Mouse (Mus musculus): ENCODE results near the gene Cop1. TPM values are rescaled to one million over a fixed set of nuclear protein-coding genes. Genes with fewer than 3 reads are reported as not detected.

Gene Cop1
- total and polyA plus RNA-seq, 3 experiments: 28.3 to 95.1 (median 83.8) TPM

- H3K27ac ChIP-seq (ENCODE audit: control insufficient read depth, low read depth, low read length): no peak overlapping the region
- no peaks in the 10 kb centered on the region for H3K79me2 ChIP-seq (ENCODE audit: control insufficient read depth, insufficient read depth, low read length, poor library complexity)
- H3K27me3 ChIP-seq (ENCODE audit: control insufficient read depth in 1 of 2, insufficient read depth in 2 of 2, low read length in 2 of 2): no peaks in the 10 kb centered on the region
- no peak for DNase-seq (ENCODE audit: low read depth, low spot score)
- peaks cover 0 to 13% of the 10 kb centered on the region in 2 experiments; a peak in 2 of 4 replicates for H3K36me3 ChIP-seq (ENCODE audit: control insufficient read depth in 1 of 2, insufficient read depth in 2 of 2, low read length in 2 of 2)
- H3K4me1 ChIP-seq (ENCODE audit: control insufficient read depth in 1 of 2, insufficient read depth in 2 of 2, low read length in 2 of 2): no peaks in the 10 kb centered on the region
- no peak for TF ChIP-seq MAZ (IDR thresholded peaks at IDR 0.05; ENCODE audit: low read depth, low read length)
- TF ChIP-seq TCF12 (IDR thresholded peaks at IDR 0.05; ENCODE audit: low read depth, low read length): no peak
- TF ChIP-seq SMC3 (IDR thresholded peaks at IDR 0.05; ENCODE audit: low read depth, low read length): no peak
- TF ChIP-seq POLR2A (IDR thresholded peaks at IDR 0.05; ENCODE audit: control insufficient read depth in 1 of 2, insufficient read depth in 1 of 2, low read depth in 1 of 2, low read length in 2 of 2, poor library complexity in 1 of 2): no peak
- no peak for TF ChIP-seq JUND (IDR thresholded peaks at IDR 0.05; ENCODE audit: low read depth, low read length)
- peak; percentile 3 to 33 (median 18); a peak in 3 of 6 replicates for TF ChIP-seq CTCF (IDR thresholded peaks at IDR 0.05 in 2 of 3, conservative IDR thresholded peaks at IDR 0.05 in 1 of 3; ENCODE audit: control insufficient read depth in 1 of 3, insufficient read depth in 1 of 3, low read depth in 2 of 3, low read length in 3 of 3, poor library complexity in 1 of 3, severe bottlenecking in 1 of 3)
- no peak overlapping the region for H3K4me3 ChIP-seq (ENCODE audit: control insufficient read depth in 1 of 2, insufficient read depth in 1 of 2, low read depth in 2 of 2, low read length in 2 of 2)
- H3K9ac ChIP-seq (ENCODE audit: control insufficient read depth, low read depth, low read length, poor library complexity, severe bottlenecking): no peak overlapping the region
- H3K9me3 ChIP-seq (replicated peaks; ENCODE audit: insufficient read depth, low read length): no peaks in the 10 kb centered on the region
These were observed 81.5 kb downstream of the Cop1 start for GRCm38 (mm10) chr1:159313625-159314024.

- peaks cover 0 to 17% of the 10 kb centered on the region in 2 experiments; a peak in 2 of 4 replicates for H3K36me3 ChIP-seq (ENCODE audit: control insufficient read depth in 1 of 2, insufficient read depth in 2 of 2, low read length in 2 of 2)
These were observed 90.5 kb downstream of the Cop1 start for GRCm38 (mm10) chr1:159322586-159322985.

DNA sequence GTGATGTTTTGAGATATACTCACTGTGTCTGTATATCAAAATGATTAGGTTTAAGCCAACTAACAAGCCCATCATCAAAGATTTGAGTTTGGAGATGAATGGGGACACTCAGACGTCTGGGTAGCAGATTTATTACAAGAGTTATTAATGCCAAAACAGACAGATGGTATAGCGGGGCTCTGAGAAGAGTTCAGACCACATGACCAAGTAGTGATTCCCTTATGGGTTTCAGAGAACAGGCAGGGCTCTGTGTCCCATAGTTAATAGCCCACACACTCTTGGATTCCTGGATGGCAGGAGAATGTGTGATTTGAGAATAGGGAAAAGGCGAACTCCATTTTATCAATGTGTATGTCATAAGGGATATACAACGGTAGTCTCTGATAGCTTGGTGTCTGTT lies 98.9 kb downstream of the Cop1 start:
- no peak for DNase-seq (ENCODE audit: low read depth, low spot score)
- TF ChIP-seq BHLHE40 (IDR thresholded peaks at IDR 0.05; ENCODE audit: borderline replicate concordance, low read depth, low read length): no peak
- no peak for TF ChIP-seq SMC3 (IDR thresholded peaks at IDR 0.05; ENCODE audit: low read depth, low read length)
- no peak for TF ChIP-seq RCOR1 (IDR thresholded peaks at IDR 0.05; ENCODE audit: low read depth, low read length)
- TF ChIP-seq RAD21 (IDR thresholded peaks at IDR 0.05; ENCODE audit: low read depth, low read length): no peak
- TF ChIP-seq CHD1 (IDR thresholded peaks at IDR 0.05; ENCODE audit: low read depth, low read length): no peak
- Histone ChIP-seq H3K4me1 (ENCODE audit: control insufficient read depth in 1 of 2, insufficient read depth in 2 of 2, low read length in 2 of 2) (no peaks in the 10 kb centered on the region; a peak in 1 of 4 replicates), H3K36me3 (ENCODE audit: control insufficient read depth in 1 of 2, insufficient read depth in 2 of 2, low read length in 2 of 2) (peaks cover 5 to 32% of the 10 kb centered on the region in 2 experiments), H3K79me2 (ENCODE audit: control insufficient read depth, insufficient read depth, low read length, poor library complexity) (no peaks in the 10 kb centered on the region), H3K27ac (ENCODE audit: control insufficient read depth, low read depth, low read length) (no peak overlapping the region), H3K9me3 (replicated peaks; ENCODE audit: insufficient read depth, low read length) (no peaks in the 10 kb centered on the region), H3K9ac (ENCODE audit: control insufficient read depth, low read depth, low read length, poor library complexity, severe bottlenecking) (no peak overlapping the region), H3K27me3 (ENCODE audit: control insufficient read depth in 1 of 2, insufficient read depth in 2 of 2, low read length in 2 of 2) (no peaks in the 10 kb centered on the region), H3K4me3 (ENCODE audit: control insufficient read depth in 1 of 2, insufficient read depth in 1 of 2, low read depth in 2 of 2, low read length in 2 of 2) (no peak overlapping the region)

More at GRCm38 (mm10) chr1:159322586-159322985, 90.5 kb downstream of the Cop1 start:
- no peaks in the 10 kb centered on the region for H3K79me2 ChIP-seq (ENCODE audit: control insufficient read depth, insufficient read depth, low read length, poor library complexity)
- TF ChIP-seq TAL1 (IDR thresholded peaks at IDR 0.05; ENCODE audit: low read length) (no peak), ELF1 (IDR thresholded peaks at IDR 0.05; ENCODE audit: low read depth, low read length) (no peak), NRF1 (IDR thresholded peaks at IDR 0.05; ENCODE audit: insufficient read depth, low read depth, low read length, poor library complexity, severe bottlenecking) (no peak), CTCF (IDR thresholded peaks at IDR 0.05 in 2 of 3, conservative IDR thresholded peaks at IDR 0.05 in 1 of 3; ENCODE audit: control insufficient read depth in 1 of 3, insufficient read depth in 1 of 3, low read depth in 2 of 3, low read length in 3 of 3, poor library complexity in 1 of 3, severe bottlenecking in 1 of 3) (peak in 1 of 3 experiments; percentile 29; a peak in 2 of 6 replicates), MYC (IDR thresholded peaks at IDR 0.05; ENCODE audit: low read depth, low read length) (no peak), JUND (IDR thresholded peaks at IDR 0.05; ENCODE audit: low read depth, low read length) (no peak), GABPA (IDR thresholded peaks at IDR 0.05; ENCODE audit: low read depth, low read length) (no peak)
- no peak overlapping the region for H3K9ac ChIP-seq (ENCODE audit: control insufficient read depth, low read depth, low read length, poor library complexity, severe bottlenecking)
- no peaks in the 10 kb centered on the region for H3K27me3 ChIP-seq (ENCODE audit: control insufficient read depth in 1 of 2, insufficient read depth in 2 of 2, low read length in 2 of 2)
- H3K4me1 ChIP-seq (ENCODE audit: control insufficient read depth in 1 of 2, insufficient read depth in 2 of 2, low read length in 2 of 2): no peaks in the 10 kb centered on the region
- H3K4me3 ChIP-seq (ENCODE audit: control insufficient read depth in 1 of 2, insufficient read depth in 1 of 2, low read depth in 2 of 2, low read length in 2 of 2): no peak overlapping the region
- H3K9me3 ChIP-seq (replicated peaks; ENCODE audit: insufficient read depth, low read length): no peaks in the 10 kb centered on the region
- no peak overlapping the region for H3K27ac ChIP-seq (ENCODE audit: control insufficient read depth, low read depth, low read length)
- peak; percentile 32 for DNase-seq (ENCODE audit: low read depth, low spot score)

All from MEL (cell line).